Mouse (Mus musculus) neural tube, embryonic 13.5 days (tissue): ENCODE results near the gene Oxct1. TPM values are rescaled to one million over a fixed set of nuclear protein-coding genes. Genes with fewer than 3 reads are reported as not detected.

Experiments used
- ATAC-seq: fragments of 200-750 bp; cut with Nextera tagmentation; 2 replicates; pipeline ENCODE4 v1.8.0; 2017; ENCODE audit warnings: low read depth, mild to moderate bottlenecking, moderate TSS enrichment, moderate library complexity
- H3K27ac ChIP-seq: fragments of 300-500 bp; sonication (generic); replicated peaks from 2 replicates; pipeline ENCODE4 v1.5.1; 2015; ENCODE audit warnings: moderate library complexity, mild to moderate bottlenecking, inconsistent platforms
- H3K27me3 ChIP-seq: fragments of 300-500 bp; sonication (generic); 2 replicates; pipeline ENCODE4 v1.6.1; 2015; ENCODE audit warnings: mild to moderate bottlenecking, inconsistent platforms
- H3K36me3 ChIP-seq: fragments of 300-500 bp; sonication (generic); 2 replicates; pipeline ENCODE4 v1.6.1; 2015; ENCODE audit warnings: mild to moderate bottlenecking, inconsistent platforms
- H3K4me1 ChIP-seq: fragments of 300-500 bp; sonication (generic); replicated peaks from 2 replicates; pipeline ENCODE4 v1.6.1; 2015; ENCODE audit warnings: inconsistent platforms
- H3K4me2 ChIP-seq: fragments of 300-500 bp; sonication (generic); 2 replicates; pipeline ENCODE4 v1.6.1; 2015; ENCODE audit warnings: inconsistent platforms, mild to moderate bottlenecking, moderate library complexity
- H3K4me3 ChIP-seq: fragments of 300-500 bp; sonication (generic); 2 replicates; pipeline ENCODE4 v1.5.1; 2015; ENCODE audit warnings: mild to moderate bottlenecking, inconsistent platforms
- H3K9ac ChIP-seq: fragments of 300-500 bp; sonication (generic); 2 replicates; pipeline ENCODE4 v1.6.1; 2015; ENCODE audit warnings: moderate library complexity, mild to moderate bottlenecking, inconsistent platforms
- H3K9me3 ChIP-seq: fragments of 300-500 bp; sonication (generic); 2 replicates; pipeline ENCODE4 v1.6.1; 2016; ENCODE audit warnings: inconsistent platforms
- WGBS: fragments of 180-500 bp; shearing (Covaris S2); methylation state at CpG from one replicate; pipeline ENCODE4 v1.1.7; 2015; 5-methylcytosine and 5-hydroxymethylcytosine counted together
- polyA plus RNA-seq: library from polyadenylated mRNA; unstranded; fragments of >200 nt; fragmentation: Nextera tagmentation; extraction: Ambion mirVana; gene quantifications from 2 replicates; pipeline ENCODE4 v1.2.1, GENCODE M21; 2015

Oxct1 gene
- polyA plus RNA-seq = 232 and 240 TPM in 2 replicates

DNA sequence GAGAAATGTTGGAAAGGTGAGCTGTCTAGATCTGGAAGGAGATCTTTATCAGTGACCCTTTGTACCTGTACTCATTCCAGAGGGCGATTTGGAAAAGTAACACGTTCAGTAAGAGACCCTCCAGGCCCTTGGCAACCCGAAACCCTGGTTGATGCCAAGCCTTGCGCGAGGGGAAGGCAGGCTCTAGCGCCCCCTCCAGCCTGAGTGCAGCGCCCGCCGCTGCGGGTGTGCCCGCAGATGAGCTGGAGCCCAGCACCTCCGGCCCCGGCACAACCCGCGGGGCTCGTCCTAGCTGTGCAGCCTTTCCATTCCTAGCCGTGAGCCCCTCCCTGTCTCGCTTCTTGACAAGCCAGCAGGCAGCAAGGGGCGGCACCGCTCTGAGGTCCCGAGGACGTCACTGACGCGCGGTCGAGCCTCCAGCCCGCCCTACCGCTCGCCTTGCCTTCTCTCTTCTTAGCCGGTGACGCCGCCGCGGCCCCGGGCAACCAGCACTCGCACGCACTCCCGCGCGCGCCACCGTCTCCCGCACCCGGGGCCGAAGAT lies at the start of gene Oxct1:
Oxct1 (plus strand) TSS at position 153 of the 543 bp plus-strand sequence.
- H3K4me3 ChIP-seq = peak within 1 kb of the TSS; percentile 86
- peak within 1 kb of the TSS; percentile 68 for H3K4me2 ChIP-seq
- under 1% methylated on average over 45 of the region's 45 CpGs for WGBS
- H3K27ac ChIP-seq = peak within 1 kb of the TSS; percentile 98
- H3K27me3 ChIP-seq = no peaks in the 10 kb centered on the region
- no peaks in the 10 kb centered on the region for H3K9me3 ChIP-seq
- peak; percentile 97 for ATAC-seq
- H3K9ac ChIP-seq = peak within 1 kb of the TSS; percentile 89
- no peaks in the 10 kb centered on the region for H3K36me3 ChIP-seq
- peaks cover 22% of the 10 kb centered on the region for H3K4me1 ChIP-seq

DNA sequence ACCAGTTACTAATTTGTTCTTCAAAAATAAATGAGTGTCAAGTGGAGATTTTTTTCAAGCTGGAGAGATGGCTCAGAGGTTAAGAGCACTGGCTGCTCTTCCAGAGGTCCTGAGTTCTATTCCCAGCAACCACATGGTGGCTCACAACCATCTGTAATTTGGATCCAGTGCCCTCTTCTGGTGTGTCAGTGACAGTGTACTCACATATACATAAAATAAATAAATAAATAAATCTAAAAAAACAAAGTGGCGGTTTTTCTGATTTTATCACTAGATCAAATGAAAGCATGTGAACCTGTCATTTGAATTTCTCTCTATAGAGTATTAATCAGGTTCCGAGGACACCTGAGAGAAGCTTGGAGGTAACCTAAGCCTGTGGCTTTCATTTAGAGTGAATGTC lies 47.9 kb upstream of the Oxct1 start:
- no peaks in the 10 kb centered on the region for H3K27me3 ChIP-seq
- no peak overlapping the region for H3K4me3 ChIP-seq
- peaks cover 9% of the 10 kb centered on the region for H3K36me3 ChIP-seq
- H3K27ac ChIP-seq = no peak overlapping the region
- ATAC-seq = no peak
- H3K9me3 ChIP-seq = no peaks in the 10 kb centered on the region
- H3K4me2 ChIP-seq = no peak overlapping the region; the same call in 1 of the 2 replicates
- H3K9ac ChIP-seq = no peak overlapping the region
- 88% methylated on average over 2 of the region's 2 CpGs for WGBS
- peaks cover 7% of the 10 kb centered on the region for H3K4me1 ChIP-seq

DNA sequence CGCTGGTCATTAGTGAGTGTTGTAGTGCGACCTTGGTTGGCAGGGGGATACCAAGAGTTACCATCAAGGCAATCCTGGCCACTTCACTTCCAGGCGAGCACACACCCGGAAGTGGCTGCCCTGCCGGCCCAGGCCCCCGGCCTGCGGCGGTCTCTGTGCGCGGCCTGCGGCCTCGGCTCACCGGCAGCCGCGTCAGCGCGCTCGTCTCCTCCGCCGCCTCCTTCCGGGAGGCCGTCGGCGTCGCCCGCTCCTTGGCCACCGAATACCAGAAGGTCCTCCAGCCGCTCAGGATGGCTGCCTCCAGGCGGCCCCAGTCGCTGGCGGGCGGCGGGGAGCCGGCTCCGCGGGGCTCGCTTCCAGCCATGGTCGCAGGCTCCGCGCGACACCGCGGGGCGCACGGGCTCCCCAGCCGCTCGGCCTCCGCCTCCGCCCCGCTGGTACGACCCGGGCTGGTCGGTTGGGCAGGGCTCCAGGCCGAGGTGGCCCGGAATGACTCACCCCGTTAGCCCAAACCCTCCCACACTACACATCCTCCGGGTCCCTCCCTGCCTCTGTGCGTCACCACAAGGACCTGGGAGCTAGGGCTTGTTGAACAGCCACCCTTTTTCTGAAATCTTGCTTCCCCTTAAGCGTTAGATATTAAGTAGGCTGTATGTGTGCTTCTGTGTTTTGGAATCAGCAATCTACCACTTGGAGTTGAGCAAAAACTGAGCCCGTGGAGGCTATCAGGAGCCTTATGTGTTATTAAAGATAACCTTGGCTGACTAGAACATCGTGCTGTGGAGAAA lies 46.9 kb upstream of the Oxct1 start, which contains the start of gene Fbxo4:
Fbxo4 (minus strand) TSS at position 513 of the 788 bp plus-strand sequence.
- H3K4me3 ChIP-seq = peak within 1 kb of the TSS; percentile 58
- peak; percentile 96 for ATAC-seq
- WGBS = 2% methylated on average over 61 of the region's 61 CpGs
- peak within 1 kb of the TSS; percentile 84 for H3K9ac ChIP-seq
- H3K27me3 ChIP-seq = no peaks in the 10 kb centered on the region
- peak within 1 kb of the TSS; percentile 94 for H3K27ac ChIP-seq
- H3K9me3 ChIP-seq = no peaks in the 10 kb centered on the region
- H3K4me1 ChIP-seq = peaks cover 7% of the 10 kb centered on the region
- peak within 1 kb of the TSS; percentile 68 for H3K4me2 ChIP-seq
- peaks cover 19% of the 10 kb centered on the region for H3K36me3 ChIP-seq

DNA sequence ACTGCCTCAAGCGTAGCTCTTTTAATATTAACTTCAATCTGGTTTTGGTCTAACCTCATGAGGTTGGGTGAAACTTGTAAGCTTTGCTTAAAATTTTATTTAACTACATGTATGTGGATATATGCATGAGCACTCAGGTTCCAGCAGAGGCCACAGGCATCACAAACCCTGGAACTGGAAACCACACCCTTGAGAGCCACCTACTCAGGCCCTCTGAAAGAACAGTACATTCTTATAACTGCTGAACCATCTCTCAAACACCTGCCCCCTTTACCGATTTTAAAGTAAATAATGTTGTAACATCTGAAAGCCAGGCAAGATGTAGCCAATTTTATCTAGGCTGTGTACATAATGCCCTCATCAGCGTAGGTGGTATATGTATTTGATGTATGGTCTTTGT lies 46.3 kb upstream of the Oxct1 start:
- Histone ChIP-seq H3K9me3 (no peaks in the 10 kb centered on the region), H3K4me3 (peak overlapping the region; percentile 58), H3K4me2 (peak overlapping the region; percentile 68), H3K27ac (peak overlapping the region; percentile 94), H3K27me3 (no peaks in the 10 kb centered on the region), H3K4me1 (peaks cover 7% of the 10 kb centered on the region), H3K9ac (peak overlapping the region; percentile 84), H3K36me3 (peaks cover 24% of the 10 kb centered on the region)
- peak; percentile 25; the same call in 1 of the 2 replicates for ATAC-seq
- WGBS = 89% methylated on average over 3 of the region's 3 CpGs

DNA sequence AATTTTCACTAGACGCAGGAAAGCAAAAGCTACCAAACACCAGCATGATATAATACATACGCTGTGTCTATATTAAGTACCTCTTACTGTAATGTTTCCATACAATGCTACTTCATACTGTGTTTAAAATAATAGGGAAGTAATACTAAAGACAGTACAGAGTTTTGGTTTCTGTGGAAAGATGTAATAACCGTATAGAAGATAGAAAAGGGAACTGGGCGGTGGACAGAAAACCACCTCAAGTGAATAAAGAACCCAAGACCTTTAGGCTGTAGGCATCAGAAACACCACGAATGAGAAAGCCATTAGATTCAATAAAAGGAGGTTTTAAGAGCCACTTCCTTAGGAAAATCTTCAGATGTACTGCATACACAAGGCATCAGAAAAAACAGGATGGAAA lies 43.5 kb upstream of the Oxct1 start:
- peaks cover 43% of the 10 kb centered on the region for H3K36me3 ChIP-seq
- no peak overlapping the region for H3K4me3 ChIP-seq
- WGBS = 92% methylated on average over 5 of the region's 5 CpGs
- peaks cover 7% of the 10 kb centered on the region for H3K4me1 ChIP-seq
- no peaks in the 10 kb centered on the region for H3K27me3 ChIP-seq
- no peak overlapping the region for H3K27ac ChIP-seq
- H3K4me2 ChIP-seq = no peak overlapping the region
- no peaks in the 10 kb centered on the region for H3K9me3 ChIP-seq
- no peak for ATAC-seq
- no peak overlapping the region for H3K9ac ChIP-seq

DNA sequence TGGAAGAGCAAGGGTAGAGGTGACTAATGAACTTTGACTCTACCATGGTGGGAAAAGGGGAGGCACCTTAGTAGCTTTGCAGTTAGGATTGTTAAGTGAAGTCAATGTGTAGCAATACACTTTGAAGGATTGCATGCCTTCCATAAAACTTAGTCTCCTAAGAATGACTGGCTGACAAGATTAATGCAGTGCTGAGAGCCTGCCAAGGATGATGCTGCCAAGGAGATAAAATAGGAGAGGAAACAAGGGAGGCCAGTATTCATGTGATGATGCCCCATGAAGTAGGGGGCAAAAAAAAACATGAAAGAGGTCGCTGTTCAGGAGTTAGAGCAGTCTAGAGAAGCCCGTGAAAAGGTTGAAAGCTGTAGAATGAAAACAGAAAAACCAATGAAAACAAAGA lies 41.3 kb upstream of the Oxct1 start:
- ATAC-seq = no peak
- Histone ChIP-seq H3K4me3 (no peak overlapping the region), H3K27ac (no peak overlapping the region), H3K9me3 (no peaks in the 10 kb centered on the region), H3K9ac (no peak overlapping the region), H3K27me3 (no peaks in the 10 kb centered on the region), H3K4me2 (no peak overlapping the region), H3K4me1 (0 out of 2 replicates have a peak, but pooled peaks cover 1% of the 10 kb centered on the region), H3K36me3 (peaks cover 58% of the 10 kb centered on the region)
- 64% methylated on average over 2 of the region's 2 CpGs for WGBS

DNA sequence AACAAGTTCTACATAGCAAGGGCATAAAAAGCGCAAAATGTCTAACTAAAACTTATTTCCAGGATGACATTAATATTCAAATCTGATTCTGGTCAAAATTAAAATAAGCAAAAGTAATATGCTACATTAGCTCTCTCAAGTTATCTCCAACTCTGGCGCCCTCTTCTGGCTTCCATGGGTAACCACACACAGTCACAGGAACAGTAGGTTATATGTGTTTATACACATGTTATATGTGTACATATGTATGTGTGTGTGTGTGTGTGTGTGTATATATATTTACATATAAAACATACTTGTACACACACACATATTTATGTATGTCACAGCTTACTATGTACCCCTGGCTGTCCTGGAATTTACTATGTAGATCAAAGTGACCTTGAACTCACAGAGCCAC lies 38.2 kb upstream of the Oxct1 start:
- H3K27ac ChIP-seq = no peak overlapping the region
- H3K27me3 ChIP-seq = no peaks in the 10 kb centered on the region
- H3K9ac ChIP-seq = no peak overlapping the region
- WGBS = 68% methylated on average over 2 of the region's 2 CpGs
- peaks cover 73% of the 10 kb centered on the region for H3K36me3 ChIP-seq
- no peaks in the 10 kb centered on the region for H3K9me3 ChIP-seq
- no peak overlapping the region for H3K4me2 ChIP-seq
- H3K4me3 ChIP-seq = no peak overlapping the region
- no peak for ATAC-seq
- H3K4me1 ChIP-seq = no peaks in the 10 kb centered on the region

DNA sequence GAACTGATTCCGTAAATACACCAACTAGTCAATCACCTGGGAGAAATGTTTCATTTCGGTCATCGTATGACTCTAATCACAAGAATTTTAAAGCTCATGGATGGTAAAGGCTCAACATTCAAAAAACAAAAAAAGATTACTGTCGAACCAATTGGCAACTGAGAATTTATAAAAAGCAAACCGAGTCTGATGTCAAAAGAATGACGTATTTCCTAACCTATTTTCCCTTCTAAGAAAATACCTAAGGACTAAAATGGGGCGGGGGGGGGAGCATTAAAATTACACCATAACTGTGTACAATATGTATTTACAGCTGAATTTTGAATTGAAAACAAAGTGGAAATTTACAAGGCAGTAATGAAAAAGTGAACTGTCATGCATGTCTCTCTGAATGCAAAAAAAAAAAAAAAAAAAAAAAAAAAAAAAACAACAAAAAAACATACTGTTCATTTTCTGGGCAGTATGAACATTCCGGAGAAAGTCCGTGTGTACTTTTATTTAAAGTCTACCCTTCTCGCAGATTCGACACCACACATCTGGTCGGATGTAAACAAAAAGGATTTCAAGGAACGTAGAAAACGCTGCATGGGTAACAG lies 31.2 kb upstream of the Oxct1 start:
- WGBS = 26% methylated on average over 14 of the region's 14 CpGs
- peak overlapping the region; percentile 87 for H3K9ac ChIP-seq

DNA sequence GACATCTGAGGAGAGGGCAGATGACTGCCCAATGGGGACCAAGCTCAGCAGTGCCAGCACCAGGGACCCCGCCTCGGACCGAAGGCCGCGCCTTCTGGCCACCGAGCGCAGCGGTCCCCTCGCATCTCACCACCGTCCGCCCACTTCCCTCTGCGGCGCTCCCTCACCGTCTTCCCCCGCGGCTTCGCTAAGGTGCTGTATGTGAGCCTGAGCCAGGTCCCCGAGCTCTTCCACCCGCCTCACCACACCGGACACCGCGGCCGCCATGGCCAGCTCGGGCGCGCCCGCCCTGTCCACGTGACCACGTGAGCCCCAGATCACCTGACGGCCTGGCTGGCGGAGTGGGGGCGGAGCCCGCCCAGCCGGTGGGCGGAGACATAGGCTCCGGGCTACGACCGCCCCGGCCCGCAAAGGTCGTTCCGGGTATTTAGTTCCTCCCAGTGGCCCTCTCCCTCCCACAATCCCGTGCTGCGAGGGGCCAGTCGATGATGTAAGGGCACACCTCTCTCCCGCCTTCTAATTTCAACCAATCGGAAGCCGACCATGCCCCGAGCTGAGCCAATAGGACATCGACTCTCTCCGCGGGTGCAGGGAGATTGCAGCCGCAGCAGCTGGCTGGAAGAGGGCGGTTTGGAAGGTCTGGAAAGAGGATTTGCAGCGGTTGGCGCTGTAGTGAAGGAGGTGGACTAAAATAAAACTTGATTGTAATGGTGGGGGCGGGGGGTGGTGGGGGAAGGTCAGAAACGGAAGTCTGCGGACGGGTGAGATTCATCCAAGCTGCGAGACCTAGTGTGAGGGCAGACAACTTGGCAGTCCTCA lies 30.5 kb upstream of the Oxct1 start, which contains the start of gene AW549877:
AW549877 (minus strand) TSS at position 297 of the 819 bp plus-strand sequence.
- H3K9ac ChIP-seq = peak within 1 kb of the TSS; percentile 87
- H3K4me3 ChIP-seq = peak within 1 kb of the TSS; percentile 80
- peak within 1 kb of the TSS; percentile 72 for H3K4me2 ChIP-seq
- no peaks in the 10 kb centered on the region for H3K27me3 ChIP-seq
- H3K36me3 ChIP-seq = peaks cover 15% of the 10 kb centered on the region
- ATAC-seq = peak; percentile 100
- H3K4me1 ChIP-seq = peaks cover 13% of the 10 kb centered on the region
- under 1% methylated on average over 61 of the region's 61 CpGs for WGBS
- H3K27ac ChIP-seq = peak within 1 kb of the TSS; percentile 91
- no peaks in the 10 kb centered on the region for H3K9me3 ChIP-seq

More for the DNA sequence above, 31.2 kb upstream of the Oxct1 start:
- H3K27ac ChIP-seq = peak overlapping the region; percentile 91
- H3K36me3 ChIP-seq = peaks cover 22% of the 10 kb centered on the region
- peak overlapping the region; percentile 80 for H3K4me3 ChIP-seq
- peak overlapping the region; percentile 55 for H3K4me2 ChIP-seq
- no peak for ATAC-seq
- no peaks in the 10 kb centered on the region for H3K9me3 ChIP-seq
- H3K4me1 ChIP-seq = peaks cover 13% of the 10 kb centered on the region
- H3K27me3 ChIP-seq = no peaks in the 10 kb centered on the region

DNA sequence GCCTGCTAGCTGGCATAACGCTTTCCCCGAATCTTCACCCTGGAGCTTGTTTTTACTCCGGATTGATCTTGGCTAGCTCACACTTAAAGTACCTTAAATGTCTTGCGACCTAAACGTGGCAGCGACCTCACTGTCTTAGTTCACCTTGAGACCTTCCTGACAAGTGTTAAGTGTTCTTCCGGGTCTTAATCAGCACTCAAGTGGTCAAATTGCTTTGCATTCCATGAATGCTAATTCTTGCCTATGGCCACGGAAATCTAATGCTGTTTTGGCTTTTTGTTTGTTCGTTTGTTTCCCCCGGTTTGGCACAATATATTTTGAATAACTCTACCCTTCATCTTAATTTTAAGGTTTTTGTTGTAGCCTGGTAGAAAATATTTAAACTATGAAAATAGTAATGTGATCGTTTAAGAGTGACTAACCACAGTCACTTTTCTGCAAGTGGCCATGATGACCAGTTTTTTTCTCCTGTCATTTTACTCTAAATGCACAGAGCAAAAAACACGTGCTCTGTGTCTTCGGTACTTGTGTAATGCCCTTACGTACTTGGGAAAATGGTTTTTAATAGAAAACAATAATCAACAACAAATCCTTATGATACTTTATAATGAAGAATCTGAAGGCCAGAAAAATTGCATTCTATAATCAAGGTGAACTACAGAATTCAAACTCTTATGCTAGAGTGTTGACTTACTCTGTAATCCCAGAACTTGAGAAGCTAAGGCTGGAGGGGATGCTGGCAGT lies 29.7 kb upstream of the Oxct1 start:
- 22% methylated on average over 14 of the region's 14 CpGs for WGBS
- peak overlapping the region; percentile 79 for H3K27ac ChIP-seq
- peaks cover 8% of the 10 kb centered on the region for H3K36me3 ChIP-seq
- no peak for ATAC-seq
- H3K9ac ChIP-seq = peak overlapping the region; percentile 66
- no peaks in the 10 kb centered on the region for H3K9me3 ChIP-seq
- H3K4me2 ChIP-seq = peak overlapping the region; percentile 72
- H3K4me3 ChIP-seq = peak overlapping the region; percentile 80
- peaks cover 13% of the 10 kb centered on the region for H3K4me1 ChIP-seq
- no peaks in the 10 kb centered on the region for H3K27me3 ChIP-seq

DNA sequence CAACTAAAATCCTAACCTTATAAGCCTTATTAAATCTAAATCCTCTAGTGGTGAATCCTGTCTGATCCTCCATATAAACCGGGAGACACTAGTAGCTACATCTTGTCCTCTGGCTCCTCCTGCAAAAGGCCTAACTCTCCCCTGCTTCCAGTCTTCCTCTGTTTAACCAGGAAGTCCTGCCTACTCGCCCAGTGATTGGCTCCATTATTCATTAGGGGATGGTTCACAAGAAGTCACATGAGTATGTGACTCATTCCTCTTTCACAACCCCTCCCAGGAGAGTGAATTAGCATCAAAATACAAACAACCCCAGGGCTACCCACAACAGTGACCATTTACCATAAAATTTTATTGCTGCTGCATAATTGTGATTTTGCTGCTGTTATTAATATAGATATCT lies 27.0 kb upstream of the Oxct1 start:
- no peak for ATAC-seq
- H3K4me2 ChIP-seq = no peak overlapping the region

More for the DNA sequence above, 27.0 kb upstream of the Oxct1 start:
- H3K4me3 ChIP-seq = no peak overlapping the region
- H3K36me3 ChIP-seq = no peaks in the 10 kb centered on the region
- no peaks in the 10 kb centered on the region for H3K27me3 ChIP-seq
- H3K9me3 ChIP-seq = no peaks in the 10 kb centered on the region
- peaks cover 7% of the 10 kb centered on the region for H3K4me1 ChIP-seq
- H3K27ac ChIP-seq = no peak overlapping the region
- WGBS = 66% methylated on average over 2 of the region's 2 CpGs
- no peak overlapping the region for H3K9ac ChIP-seq
